Mouse (Mus musculus) stomach, postnatal 0 days (tissue): ENCODE results near the gene Cenpp. TPM values are rescaled to one million over a fixed set of nuclear protein-coding genes. Genes with fewer than 3 reads are reported as not detected.

ENCODE experiments used
- ATAC-seq: fragments of 200-750 bp; cut with Nextera tagmentation; 2 replicates; pipeline ENCODE4 v1.8.0; 2017; ENCODE audit not compliant: low FRiP score, low TSS enrichment
- DNase-seq: peaks from one replicate; pipeline ENCODE4 v3.0.0-alpha.2; 2016; ENCODE audit warnings: low spot score
- H3K27ac ChIP-seq: fragments of 300-500 bp; sonication (generic); replicated peaks from 2 replicates; pipeline ENCODE4 v1.5.1; 2014; ENCODE audit warnings: mild to moderate bottlenecking, control low read depth
- H3K27me3 ChIP-seq: fragments of 300-500 bp; sonication (generic); 2 replicates; pipeline ENCODE4 v1.6.1; 2014; ENCODE audit warnings: low read length; ENCODE audit not compliant: control insufficient read depth, insufficient read depth
- H3K36me3 ChIP-seq: fragments of 300-500 bp; sonication (generic); 2 replicates; pipeline ENCODE4 v1.6.1; 2014; ENCODE audit warnings: low read length, mixed read lengths; ENCODE audit not compliant: control insufficient read depth, insufficient read depth
- H3K4me1 ChIP-seq: fragments of 300-500 bp; sonication (generic); replicated peaks from 2 replicates; pipeline ENCODE4 v1.6.1; 2014; ENCODE audit warnings: antibody characterized with exemption; ENCODE audit not compliant: control insufficient read depth, insufficient read depth
- H3K4me2 ChIP-seq: fragments of 300-500 bp; sonication (generic); replicated peaks from 2 replicates; pipeline ENCODE4 v1.6.1; 2014; ENCODE audit warnings: low read depth, mild to moderate bottlenecking, control low read depth, moderate library complexity
- H3K4me3 ChIP-seq: fragments of 300-500 bp; sonication (generic); 2 replicates; pipeline ENCODE4 v1.5.1; 2014; ENCODE audit warnings: low read depth, low read length, control low read depth
- H3K9ac ChIP-seq: fragments of 300-500 bp; sonication (generic); 2 replicates; pipeline ENCODE4 v1.6.1; 2014; ENCODE audit warnings: mild to moderate bottlenecking, low read length, control low read depth, mixed read lengths
- H3K9me3 ChIP-seq: fragments of 300-500 bp; sonication (generic); 2 replicates; pipeline ENCODE4 v1.6.1; 2016; ENCODE audit warnings: low read length; ENCODE audit not compliant: control insufficient read depth
- CTCF ChIP-seq: IDR thresholded peaks from 2 replicates; pipeline ENCODE4 v1.5.1; 2016; ENCODE audit warnings: antibody characterized with exemption, low read depth, mild to moderate bottlenecking, moderate library complexity
- EP300 ChIP-seq: optimal IDR thresholded peaks from 2 replicates; pipeline ENCODE3; 2016; ENCODE audit warnings: antibody characterized with exemption
- WGBS: fragments of 180-500 bp; shearing (Covaris S2); extraction: QIAGEN DNeasy Blood & Tissue Kit; methylation state at CpG from one replicate; pipeline ENCODE4 v1.1.7; 2014; 5-methylcytosine and 5-hydroxymethylcytosine counted together
- polyA plus RNA-seq: library from polyadenylated mRNA; unstranded; fragments of >200 nt; fragmentation: Nextera tagmentation; extraction: Ambion mirVana; gene quantifications from 2 replicates; pipeline ENCODE4 v1.2.1, GENCODE M21; 2015

Gene Cenpp
- polyA plus RNA-seq, 1 experiment from 2014 or later, result 12.6 TPM

DNA sequence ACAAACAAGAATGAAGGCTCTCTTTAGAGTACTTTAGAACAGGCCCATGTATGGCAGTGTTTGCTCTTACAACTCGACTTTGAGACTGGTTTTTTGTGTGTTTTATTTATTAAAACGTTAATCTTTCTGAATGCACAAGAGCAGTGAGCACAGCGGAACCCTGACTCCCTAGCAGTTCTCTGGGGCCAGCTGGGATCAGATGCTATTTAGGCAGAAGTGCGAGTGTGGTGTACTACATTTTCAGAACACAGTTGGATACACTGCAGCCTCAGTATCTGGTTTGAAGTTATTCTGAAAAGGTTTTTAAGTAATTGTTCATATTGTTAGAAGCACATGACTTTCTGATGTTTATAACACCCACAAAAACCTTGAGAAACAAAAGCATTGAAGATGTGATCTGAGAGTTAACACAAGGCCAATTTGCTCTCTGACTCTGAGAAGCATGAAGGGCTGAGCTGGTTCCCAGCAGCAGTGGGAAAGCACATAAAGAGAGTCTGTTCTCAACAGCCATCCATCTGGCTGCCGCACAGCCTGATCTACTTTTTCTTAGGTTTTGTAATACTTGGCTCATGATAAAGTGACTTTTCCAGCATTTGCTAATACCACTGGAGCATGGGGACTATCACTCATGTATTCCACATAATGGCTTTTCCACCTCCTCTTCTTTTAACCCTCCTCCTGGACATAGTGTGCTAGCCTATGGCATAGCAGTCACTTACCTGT, 191.7 kb downstream of the Cenpp start:
- no peak for DNase-seq
- Histone ChIP-seq H3K9ac (no peak overlapping the region), H3K4me2 (no peak overlapping the region), H3K4me1 (no peaks in the 10 kb centered on the region), H3K4me3 (no peak overlapping the region), H3K36me3 (peaks cover 10% of the 10 kb centered on the region), H3K9me3 (no peaks in the 10 kb centered on the region), H3K27ac (peak overlapping the region; percentile 79), H3K27me3 (no peaks in the 10 kb centered on the region)
- ATAC-seq, result peak; percentile 45; the same call in 1 of the 2 replicates
- 45% methylated on average over 5 of the region's 5 CpGs for WGBS
- TF ChIP-seq CTCF (no peak), EP300 (no peak)

DNA sequence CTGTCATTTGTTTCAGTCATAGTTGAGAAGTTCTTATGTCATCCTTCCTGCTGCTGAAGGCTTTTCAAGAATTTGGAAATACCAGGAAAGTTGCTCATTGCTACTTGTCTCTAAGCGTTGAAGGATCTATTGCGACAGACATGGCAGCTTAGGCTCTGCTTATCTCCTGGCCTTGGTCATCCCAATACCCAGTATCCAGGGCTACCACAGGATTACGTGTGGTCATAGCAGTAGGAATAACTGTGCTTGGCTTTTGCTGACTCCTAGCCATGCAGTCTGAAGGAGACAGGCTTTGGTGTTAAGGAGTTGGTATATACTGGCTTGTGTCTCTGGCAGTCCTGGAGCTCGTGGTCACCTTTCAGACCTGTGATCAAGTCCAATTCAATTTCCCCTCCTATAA, 192.3 kb downstream of the Cenpp start:
- no peak; the same call in 1 of the 2 replicates for ATAC-seq
- Histone ChIP-seq H3K9ac (no peak overlapping the region), H3K27ac (peak overlapping the region; percentile 79), H3K4me2 (no peak overlapping the region), H3K4me1 (no peaks in the 10 kb centered on the region), H3K4me3 (no peak overlapping the region), H3K9me3 (no peaks in the 10 kb centered on the region), H3K27me3 (no peaks in the 10 kb centered on the region), H3K36me3 (peaks cover 12% of the 10 kb centered on the region)
- WGBS, result 58% methylated on average over 4 of the region's 4 CpGs
- TF ChIP-seq EP300, result no peak
- no peak for TF ChIP-seq CTCF
- no peak for DNase-seq

DNA sequence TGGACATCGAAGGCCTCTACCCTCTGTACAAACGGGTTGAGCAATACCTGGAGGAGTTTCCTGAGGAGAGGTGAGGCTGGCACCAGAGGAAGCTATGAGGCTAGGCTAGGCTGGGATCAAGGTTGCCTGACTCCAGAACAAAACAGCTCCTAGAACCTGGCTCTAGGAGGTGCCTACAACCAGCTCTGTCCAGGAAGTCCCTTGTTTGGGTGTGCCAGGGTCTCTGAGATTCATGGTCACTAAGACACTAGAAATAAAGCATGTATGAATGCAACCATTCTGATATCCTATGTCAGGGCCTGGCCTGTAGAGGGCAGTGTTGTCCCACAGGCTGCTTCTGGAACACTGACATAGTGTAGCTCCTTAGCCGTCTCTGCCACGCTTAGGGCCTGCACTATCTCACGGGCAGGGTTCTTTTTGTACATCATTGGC, 203.3 kb downstream of the Cenpp start:
- no peaks in the 10 kb centered on the region for H3K27me3 ChIP-seq
- no peaks in the 10 kb centered on the region for H3K4me1 ChIP-seq
- peak overlapping the region; percentile 28; the same call in 1 of the 2 replicates for H3K9ac ChIP-seq
- no peaks in the 10 kb centered on the region for H3K9me3 ChIP-seq
- no peak overlapping the region for H3K4me3 ChIP-seq
- H3K27ac ChIP-seq, result no peak overlapping the region
- peak; percentile 82 for ATAC-seq
- 31% methylated on average over 5 of the region's 5 CpGs for WGBS
- no peak overlapping the region for H3K4me2 ChIP-seq
- TF ChIP-seq CTCF (peak; percentile 100), EP300 (no peak)
- peaks cover 10% of the 10 kb centered on the region; the same call in 1 of the 2 replicates for H3K36me3 ChIP-seq
- peak; percentile 84 for DNase-seq

DNA sequence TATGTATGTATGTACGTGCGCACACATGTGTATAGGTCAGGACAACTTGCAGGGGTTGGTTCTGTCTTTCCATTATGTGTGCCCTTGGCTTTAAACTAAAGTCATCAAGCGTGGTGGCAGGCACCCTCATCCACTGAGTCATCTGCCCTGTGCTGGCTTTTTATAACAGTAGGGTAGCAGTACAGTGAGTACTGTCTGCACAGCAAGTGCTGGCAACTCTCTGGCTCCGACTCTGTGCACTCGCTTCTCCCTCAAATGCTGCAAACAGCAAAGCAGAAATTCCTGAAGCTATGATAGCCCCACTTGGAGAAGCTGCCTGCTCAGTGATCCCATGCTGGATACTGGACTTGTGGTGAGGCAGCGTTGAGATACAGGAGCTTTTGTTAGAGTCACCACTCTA, 208.1 kb downstream of the Cenpp start:
- no peak for TF ChIP-seq EP300
- no peak for TF ChIP-seq CTCF
- no peak overlapping the region for H3K4me2 ChIP-seq
- DNase-seq, result no peak
- no peak overlapping the region for H3K27ac ChIP-seq
- H3K27me3 ChIP-seq, result no peaks in the 10 kb centered on the region
- no peaks in the 10 kb centered on the region for H3K4me1 ChIP-seq
- H3K9me3 ChIP-seq, result no peaks in the 10 kb centered on the region
- H3K9ac ChIP-seq, result no peak overlapping the region
- no peak for ATAC-seq
- no peak overlapping the region for H3K4me3 ChIP-seq
- H3K36me3 ChIP-seq, result peaks cover 18% of the 10 kb centered on the region
- 93% methylated on average over 6 of the region's 6 CpGs for WGBS

DNA sequence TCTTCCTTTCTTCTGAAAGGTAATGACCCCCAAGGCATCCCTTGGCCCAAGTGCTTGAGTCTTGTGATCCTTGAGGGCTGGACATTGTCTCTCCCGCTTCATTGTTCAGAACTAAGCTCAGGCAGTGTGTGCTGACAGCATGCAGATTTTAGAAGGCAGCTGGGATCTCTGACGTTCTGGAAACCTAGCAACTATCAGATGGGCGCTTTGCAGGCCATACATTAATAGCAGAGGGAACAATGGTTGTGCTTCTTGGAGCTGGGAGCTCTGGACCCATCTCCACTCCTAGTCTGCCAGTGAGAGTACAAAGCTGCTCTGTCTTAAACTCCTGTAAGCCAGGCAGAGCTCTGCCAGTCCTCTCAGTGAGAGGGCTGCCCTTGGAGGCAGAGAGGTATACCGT, 216.4 kb downstream of the Cenpp start:
- Histone ChIP-seq H3K4me3 (no peak overlapping the region), H3K4me1 (no peaks in the 10 kb centered on the region), H3K9me3 (no peaks in the 10 kb centered on the region), H3K36me3 (peaks cover 19% of the 10 kb centered on the region; the same call in 1 of the 2 replicates), H3K27ac (no peak overlapping the region), H3K9ac (no peak overlapping the region), H3K27me3 (no peaks in the 10 kb centered on the region), H3K4me2 (no peak overlapping the region)
- ATAC-seq, result no peak
- DNase-seq, result no peak
- TF ChIP-seq EP300 (no peak), CTCF (no peak)
- WGBS, result 73% methylated on average over 4 of the region's 4 CpGs

DNA sequence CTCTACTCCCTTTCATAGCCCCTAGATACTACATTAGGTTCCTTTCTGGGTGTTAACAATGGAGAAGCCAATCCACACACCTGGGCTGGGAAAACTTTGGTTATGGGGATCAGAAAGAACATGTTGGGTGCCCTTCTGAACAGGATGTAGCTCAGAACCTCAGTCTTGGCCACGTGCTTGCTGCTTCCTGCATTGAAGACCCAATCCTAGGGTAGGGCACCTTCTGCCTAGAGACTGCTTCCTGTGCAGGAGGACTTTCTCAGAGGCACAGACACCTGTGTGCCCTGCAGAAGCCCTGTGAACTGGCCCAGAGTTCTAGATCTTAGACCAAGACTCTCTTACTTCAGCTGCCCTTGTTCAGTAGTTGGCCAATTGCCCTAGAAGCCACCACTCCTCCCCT, 216.8 kb downstream of the Cenpp start:
- TF ChIP-seq CTCF (no peak), EP300 (no peak)
- Histone ChIP-seq H3K4me3 (no peak overlapping the region), H3K4me1 (no peaks in the 10 kb centered on the region; the same call in 1 of the 2 replicates), H3K36me3 (peaks cover 19% of the 10 kb centered on the region; the same call in 1 of the 2 replicates), H3K27me3 (no peaks in the 10 kb centered on the region), H3K4me2 (no peak overlapping the region), H3K9me3 (no peaks in the 10 kb centered on the region), H3K27ac (no peak overlapping the region), H3K9ac (no peak overlapping the region)
- 86% methylated on average over 1 of the region's 1 CpGs for WGBS
- DNase-seq, result no peak
- ATAC-seq, result no peak
